Mouse (Mus musculus): ENCODE measurements around the gene Iqschfp. TPM values are rescaled to one million over a fixed set of nuclear protein-coding genes. Genes with fewer than 3 reads are reported as not detected.

Iqschfp gene
- polyA plus RNA-seq, 1 experiment from 2014 or later = 0.54 TPM

DNA sequence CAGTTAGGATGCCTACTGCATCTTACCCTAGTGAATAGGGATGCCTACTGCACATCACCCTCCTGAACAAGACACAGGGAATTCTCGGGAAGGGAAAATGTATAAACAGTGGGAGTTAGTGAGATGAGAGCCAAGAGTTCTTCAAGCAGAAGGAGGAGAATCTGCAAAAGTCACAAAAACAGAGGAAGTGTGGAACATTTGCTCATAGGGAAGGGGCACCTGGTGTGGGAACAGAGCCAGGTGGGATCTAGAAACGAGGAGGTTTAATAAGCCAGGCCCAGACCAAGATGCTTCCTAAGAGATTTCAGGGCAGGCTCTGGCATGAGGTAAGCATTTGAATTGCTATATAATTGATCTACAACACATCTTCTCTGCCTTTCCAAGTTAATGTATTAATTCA, 358.6 kb downstream of the Iqschfp start:
- Histone ChIP-seq H3K9me3 (no peaks in the 10 kb centered on the region), H3K4me1 (no peaks in the 10 kb centered on the region), H3K9ac (no peak overlapping the region), H3K36me3 (no peaks in the 10 kb centered on the region), H3K4me3 (no peak overlapping the region), H3K27me3 (no peaks in the 10 kb centered on the region), H3K27ac (no peak overlapping the region), H3K4me2 (no peak overlapping the region)
- ATAC-seq (ENCODE audit: insufficient number of reproducible peaks, low FRiP score, low TSS enrichment, low read depth) = no peak
- 45% methylated on average over 2 of the region's 2 CpGs for WGBS

DNA sequence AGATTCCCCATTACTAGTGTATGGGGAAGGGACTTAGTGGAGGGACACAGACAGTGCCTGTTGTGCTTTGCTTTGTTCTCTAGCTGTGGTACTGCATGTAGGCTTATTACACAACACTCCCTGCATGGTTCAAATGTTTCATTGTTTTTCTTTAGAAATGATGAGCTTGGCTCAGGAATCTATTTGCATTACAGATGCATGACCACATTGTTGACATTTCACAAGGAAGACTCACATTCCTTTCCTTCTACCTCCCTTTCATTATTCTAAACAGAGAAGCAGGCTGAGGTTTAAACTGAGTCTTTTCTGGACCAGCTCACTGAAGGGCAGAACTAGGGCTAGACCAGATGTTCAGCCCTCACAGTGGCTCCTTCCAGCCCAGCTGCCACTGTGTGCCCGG, 360.3 kb downstream of the Iqschfp start:
- 59% methylated on average over 1 of the region's 1 CpGs for WGBS
- no peak for ATAC-seq (ENCODE audit: insufficient number of reproducible peaks, low FRiP score, low TSS enrichment, low read depth)
- Histone ChIP-seq H3K27ac (no peak overlapping the region), H3K36me3 (no peaks in the 10 kb centered on the region), H3K9ac (no peak overlapping the region), H3K4me1 (no peaks in the 10 kb centered on the region), H3K4me2 (no peak overlapping the region), H3K4me3 (no peak overlapping the region), H3K27me3 (no peaks in the 10 kb centered on the region), H3K9me3 (no peaks in the 10 kb centered on the region)

DNA sequence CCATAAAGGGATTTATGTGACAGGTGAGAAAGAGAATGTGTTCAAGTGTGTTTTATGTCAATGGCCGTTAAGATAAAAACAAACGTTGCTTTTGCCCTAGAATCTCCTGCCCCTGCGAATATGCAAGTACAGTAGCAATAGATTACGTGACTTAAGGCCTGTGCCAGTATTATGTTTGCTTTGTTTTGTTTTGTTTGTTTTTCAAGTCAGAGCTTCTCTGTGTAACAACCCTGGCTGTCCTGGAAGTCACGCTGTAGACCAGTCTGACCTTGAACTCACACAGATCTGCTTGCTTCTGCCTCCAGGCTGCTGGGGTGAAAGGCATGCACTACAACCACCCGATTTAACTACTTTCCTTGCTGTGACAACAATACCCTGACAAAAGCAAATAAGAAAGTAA, 370.3 kb downstream of the Iqschfp start:
- no peaks in the 10 kb centered on the region for H3K36me3 ChIP-seq
- no peaks in the 10 kb centered on the region for H3K27me3 ChIP-seq
- no peak overlapping the region for H3K27ac ChIP-seq
- no peaks in the 10 kb centered on the region for H3K4me1 ChIP-seq
- WGBS = 58% methylated on average over 6 of the region's 6 CpGs
- no peak overlapping the region for H3K4me3 ChIP-seq
- no peak for ATAC-seq (ENCODE audit: insufficient number of reproducible peaks, low FRiP score, low TSS enrichment, low read depth)
- no peaks in the 10 kb centered on the region for H3K9me3 ChIP-seq
- no peak overlapping the region for H3K9ac ChIP-seq
- H3K4me2 ChIP-seq = no peak overlapping the region

DNA sequence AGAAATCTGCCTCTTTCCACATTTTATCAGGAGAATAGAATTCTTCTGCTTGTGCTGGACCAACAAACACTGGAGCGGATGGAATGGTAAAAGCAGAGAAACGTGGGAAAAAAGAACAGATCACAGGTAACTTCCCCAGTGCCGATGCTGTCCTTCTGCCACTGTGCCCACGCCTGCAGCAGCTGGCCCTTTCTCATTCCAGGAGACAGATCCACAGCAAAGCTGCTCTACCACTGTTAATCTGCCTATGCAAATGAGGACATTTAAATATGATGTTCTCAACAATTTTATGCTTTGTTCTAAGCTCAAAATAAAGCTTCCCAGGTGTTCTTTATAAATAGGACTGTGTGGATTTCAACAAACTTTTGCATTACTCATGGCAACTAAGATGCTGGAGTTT, 375.9 kb downstream of the Iqschfp start:
- 85% methylated on average over 4 of the region's 4 CpGs for WGBS
- no peaks in the 10 kb centered on the region for H3K27me3 ChIP-seq
- H3K9me3 ChIP-seq = no peaks in the 10 kb centered on the region
- H3K4me2 ChIP-seq = no peak overlapping the region
- no peak overlapping the region for H3K9ac ChIP-seq
- H3K27ac ChIP-seq = no peak overlapping the region
- ATAC-seq (ENCODE audit: insufficient number of reproducible peaks, low FRiP score, low TSS enrichment, low read depth) = no peak
- H3K36me3 ChIP-seq = no peaks in the 10 kb centered on the region
- no peak overlapping the region for H3K4me3 ChIP-seq
- no peaks in the 10 kb centered on the region for H3K4me1 ChIP-seq

DNA sequence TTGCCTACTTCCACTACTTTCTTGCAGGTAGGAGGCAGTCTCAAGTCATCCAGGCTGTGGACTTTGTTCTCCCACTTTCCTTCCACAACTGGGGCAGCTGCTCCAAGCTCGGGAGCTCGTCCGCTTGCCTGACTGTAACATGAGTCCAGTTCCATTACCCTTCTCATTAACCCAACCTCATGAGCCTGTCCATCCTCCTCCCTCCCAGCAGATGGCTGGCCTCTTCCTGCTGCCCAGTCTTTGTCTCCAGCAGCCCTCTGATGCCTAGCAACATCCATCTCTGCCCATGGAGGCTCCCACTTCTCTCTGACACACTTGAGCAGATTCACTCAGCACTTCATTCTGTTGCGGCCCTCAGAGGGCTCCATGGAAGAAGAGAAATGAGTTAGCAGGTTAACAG, 377.2 kb downstream of the Iqschfp start:
- Histone ChIP-seq H3K27ac (no peak overlapping the region), H3K4me2 (no peak overlapping the region)

DNA sequence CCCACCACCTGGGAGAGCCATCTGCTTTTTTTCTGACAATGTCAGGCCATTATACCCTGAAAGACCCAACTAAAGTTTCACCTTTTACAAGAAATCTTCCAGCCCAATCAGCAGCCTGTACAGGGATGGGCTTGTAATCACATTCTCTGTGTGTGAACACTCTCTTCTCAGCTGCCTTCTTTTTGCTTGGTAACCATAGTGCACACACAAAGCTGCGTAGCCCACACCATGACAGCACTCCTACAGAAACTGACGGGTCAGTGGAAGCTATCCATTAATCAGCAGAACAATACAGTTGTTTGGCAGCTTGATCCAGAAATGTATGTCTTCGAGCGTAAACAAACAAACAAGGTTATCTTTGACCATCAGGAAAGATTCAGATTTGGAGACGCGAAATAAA, 378.2 kb downstream of the Iqschfp start:
- H3K4me3 ChIP-seq = no peak overlapping the region
- no peaks in the 10 kb centered on the region for H3K36me3 ChIP-seq
- no peak overlapping the region for H3K27ac ChIP-seq
- H3K9ac ChIP-seq = no peak overlapping the region
- no peaks in the 10 kb centered on the region for H3K9me3 ChIP-seq
- 90% methylated on average over 6 of the region's 6 CpGs for WGBS
- no peak overlapping the region for H3K4me2 ChIP-seq
- H3K27me3 ChIP-seq = no peaks in the 10 kb centered on the region
- ATAC-seq (ENCODE audit: insufficient number of reproducible peaks, low FRiP score, low TSS enrichment, low read depth) = no peak
- H3K4me1 ChIP-seq = no peaks in the 10 kb centered on the region

More for the DNA sequence above, 377.2 kb downstream of the Iqschfp start:
- no peaks in the 10 kb centered on the region for H3K9me3 ChIP-seq
- no peaks in the 10 kb centered on the region for H3K27me3 ChIP-seq
- H3K4me3 ChIP-seq = no peak overlapping the region
- H3K36me3 ChIP-seq = no peaks in the 10 kb centered on the region
- no peak overlapping the region for H3K9ac ChIP-seq
- no peaks in the 10 kb centered on the region for H3K4me1 ChIP-seq
- WGBS = 64% methylated on average over 4 of the region's 4 CpGs
- ATAC-seq (ENCODE audit: insufficient number of reproducible peaks, low FRiP score, low TSS enrichment, low read depth) = no peak

DNA sequence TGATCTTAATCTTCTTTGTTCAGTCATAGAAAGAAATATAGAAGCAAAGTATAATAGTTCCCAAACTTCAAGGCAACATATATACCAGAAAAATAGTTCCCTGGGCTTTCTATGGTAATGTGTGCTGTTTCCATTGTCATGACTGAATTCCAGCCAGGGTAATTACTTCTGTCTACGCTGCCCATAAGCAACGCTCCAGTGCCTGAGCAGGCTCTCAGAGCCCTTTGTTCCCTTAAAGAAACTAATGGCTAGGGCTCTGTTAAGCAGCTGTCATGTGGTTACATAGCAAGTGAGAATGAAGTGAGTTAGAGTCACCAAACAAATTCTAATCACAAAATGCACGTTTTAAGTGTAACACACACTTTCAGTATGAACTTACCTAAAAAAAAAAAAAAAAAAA, 379.4 kb downstream of the Iqschfp start:
- Histone ChIP-seq H3K27ac (no peak overlapping the region), H3K4me3 (no peak overlapping the region), H3K4me1 (no peaks in the 10 kb centered on the region), H3K9me3 (no peaks in the 10 kb centered on the region), H3K4me2 (no peak overlapping the region), H3K9ac (no peak overlapping the region), H3K36me3 (no peaks in the 10 kb centered on the region), H3K27me3 (no peaks in the 10 kb centered on the region)
- no peak for ATAC-seq (ENCODE audit: insufficient number of reproducible peaks, low FRiP score, low TSS enrichment, low read depth)
- 52% methylated on average over 3 of the region's 3 CpGs for WGBS

DNA sequence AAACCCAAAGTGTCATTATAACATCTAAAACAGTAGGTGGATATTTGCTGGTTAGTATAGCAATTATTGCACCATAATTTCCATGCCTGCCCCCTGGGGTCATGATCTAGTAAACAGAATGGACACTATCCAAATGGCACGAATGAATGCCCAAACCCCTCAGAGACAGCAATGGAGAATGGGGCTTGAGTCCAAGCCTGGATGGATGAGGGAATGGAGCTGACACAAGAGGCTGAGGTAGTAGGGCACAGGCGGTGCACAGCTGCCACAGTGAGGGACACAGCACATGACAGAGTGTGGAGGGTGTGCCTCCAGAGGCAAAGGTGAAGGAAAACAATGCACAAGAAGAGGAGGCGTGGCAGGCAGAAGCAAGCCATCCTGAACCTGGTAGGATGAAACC, 379.8 kb downstream of the Iqschfp start:
- no peaks in the 10 kb centered on the region for H3K27me3 ChIP-seq
- H3K27ac ChIP-seq = no peak overlapping the region
- no peaks in the 10 kb centered on the region for H3K36me3 ChIP-seq
- 76% methylated on average over 3 of the region's 3 CpGs for WGBS
- no peak for ATAC-seq (ENCODE audit: insufficient number of reproducible peaks, low FRiP score, low TSS enrichment, low read depth)
- no peak overlapping the region for H3K9ac ChIP-seq
- H3K4me1 ChIP-seq = no peaks in the 10 kb centered on the region
- H3K9me3 ChIP-seq = no peaks in the 10 kb centered on the region
- no peak overlapping the region for H3K4me3 ChIP-seq
- no peak overlapping the region for H3K4me2 ChIP-seq

DNA sequence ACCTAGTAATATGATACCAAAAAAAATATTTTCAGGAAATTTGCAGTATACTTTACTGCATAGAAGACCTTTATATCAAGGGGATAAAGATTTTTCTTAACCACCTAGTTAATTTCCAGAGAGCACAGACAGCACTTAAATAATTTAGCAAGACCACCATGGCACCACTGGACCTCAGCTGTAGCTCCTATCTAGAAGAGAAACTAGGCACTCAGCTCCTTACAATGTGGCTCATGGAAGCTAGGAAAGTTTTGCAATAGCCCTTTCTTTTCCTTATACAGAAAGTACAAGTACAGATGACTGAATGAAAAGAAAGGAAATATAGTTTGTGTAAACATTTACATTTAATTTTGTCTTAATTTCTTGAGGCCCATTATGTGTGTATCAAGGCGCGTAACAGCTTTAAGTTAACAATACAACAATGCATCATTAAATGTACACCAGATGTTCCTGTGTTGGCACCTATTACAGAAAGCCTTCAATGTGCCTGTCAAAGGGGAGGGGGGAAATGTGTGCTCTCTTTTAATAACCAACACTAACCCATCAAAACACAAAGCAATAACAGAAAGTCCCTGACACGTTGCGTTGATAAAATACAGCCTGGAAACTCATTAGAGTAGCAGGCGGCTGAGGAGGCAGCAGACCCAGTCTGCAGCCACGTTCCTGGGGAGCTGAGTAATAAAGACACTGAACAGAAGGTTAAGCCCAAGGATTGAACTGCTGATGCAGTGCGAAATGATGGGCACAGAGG, 391.0 kb downstream of the Iqschfp start:
- Histone ChIP-seq H3K36me3 (no peaks in the 10 kb centered on the region), H3K4me3 (no peak overlapping the region; the same call in 1 of the 2 replicates), H3K27me3 (no peaks in the 10 kb centered on the region), H3K27ac (no peak overlapping the region), H3K9ac (no peak overlapping the region), H3K4me1 (no peaks in the 10 kb centered on the region), H3K9me3 (no peaks in the 10 kb centered on the region), H3K4me2 (peak overlapping the region; percentile 29)
- 26% methylated on average over 7 of the region's 7 CpGs for WGBS
- no peak for ATAC-seq (ENCODE audit: insufficient number of reproducible peaks, low FRiP score, low TSS enrichment, low read depth)

DNA sequence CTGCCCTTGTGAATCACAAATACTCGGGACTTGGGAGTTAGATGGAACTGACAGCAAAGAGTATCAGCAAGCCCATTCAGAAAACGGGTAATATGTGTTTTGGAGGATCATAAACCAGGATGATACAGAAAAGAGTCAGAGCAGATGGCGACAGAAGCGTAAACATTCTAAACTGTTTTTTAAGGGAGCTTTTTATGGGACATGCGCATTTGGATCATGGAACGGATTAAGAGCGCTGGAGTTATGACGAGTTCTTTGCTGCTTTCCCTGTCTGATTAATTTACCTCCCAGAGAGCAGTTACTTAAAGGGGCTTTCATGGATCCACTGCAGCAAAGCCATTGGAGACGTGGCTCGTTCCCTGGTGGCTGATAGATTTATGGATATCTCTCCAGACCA, 391.6 kb downstream of the Iqschfp start:
- H3K4me2 ChIP-seq = peak overlapping the region; percentile 29
- no peaks in the 10 kb centered on the region for H3K27me3 ChIP-seq
- H3K4me1 ChIP-seq = no peaks in the 10 kb centered on the region
- no peak overlapping the region; the same call in 1 of the 2 replicates for H3K4me3 ChIP-seq
- H3K27ac ChIP-seq = no peak overlapping the region
- WGBS = 22% methylated on average over 10 of the region's 10 CpGs
- no peak overlapping the region for H3K9ac ChIP-seq
- H3K36me3 ChIP-seq = no peaks in the 10 kb centered on the region
- ATAC-seq (ENCODE audit: insufficient number of reproducible peaks, low FRiP score, low TSS enrichment, low read depth) = no peak
- H3K9me3 ChIP-seq = no peaks in the 10 kb centered on the region

DNA sequence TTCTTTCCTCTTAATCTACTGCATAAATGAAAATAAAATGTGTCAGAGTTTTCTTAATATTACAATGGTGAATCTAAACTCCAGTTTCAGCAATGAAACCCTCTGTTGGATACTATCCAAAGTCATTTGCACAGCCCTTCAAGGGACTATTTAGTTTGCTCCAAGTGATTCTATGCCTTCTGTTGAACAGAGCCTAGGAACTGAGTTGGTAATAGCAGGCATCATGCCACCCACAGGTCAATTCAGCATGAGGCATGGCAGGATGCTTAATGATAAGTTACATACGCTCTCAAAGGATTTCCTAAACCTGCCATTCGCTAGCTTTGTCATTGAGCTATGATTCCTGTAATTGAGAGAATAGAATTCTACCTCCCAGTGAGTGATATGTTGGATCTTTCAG, 392.5 kb downstream of the Iqschfp start:
- Histone ChIP-seq H3K4me1 (no peaks in the 10 kb centered on the region), H3K9ac (no peak overlapping the region), H3K27ac (no peak overlapping the region), H3K9me3 (no peaks in the 10 kb centered on the region), H3K4me2 (no peak overlapping the region), H3K36me3 (no peaks in the 10 kb centered on the region), H3K27me3 (no peaks in the 10 kb centered on the region), H3K4me3 (no peak overlapping the region)
- WGBS = 77% methylated on average over 2 of the region's 2 CpGs
- no peak for ATAC-seq (ENCODE audit: insufficient number of reproducible peaks, low FRiP score, low TSS enrichment, low read depth)

DNA sequence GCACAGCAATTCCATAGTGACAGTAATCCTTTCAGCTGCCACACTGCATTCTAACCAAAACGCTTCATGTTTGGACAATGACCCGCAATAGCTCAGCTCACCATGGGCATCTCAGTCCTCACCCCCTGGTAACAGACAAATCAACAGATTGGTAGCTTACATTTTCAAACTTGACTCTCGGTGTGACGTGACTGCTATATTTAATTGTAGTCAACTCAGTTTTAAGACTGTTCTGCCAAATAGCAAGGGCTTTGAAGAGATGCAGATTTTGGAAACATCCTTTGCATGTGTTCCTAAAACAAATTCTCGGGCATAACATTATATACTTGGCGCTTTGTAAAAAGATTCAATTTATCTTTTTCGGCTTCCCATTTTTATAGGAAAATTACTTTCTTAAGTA, 404.7 kb downstream of the Iqschfp start:
- no peak overlapping the region for H3K27ac ChIP-seq
- H3K4me3 ChIP-seq = no peak overlapping the region
- no peaks in the 10 kb centered on the region for H3K4me1 ChIP-seq
- H3K36me3 ChIP-seq = no peaks in the 10 kb centered on the region
- H3K27me3 ChIP-seq = no peaks in the 10 kb centered on the region
- no peak overlapping the region for H3K9ac ChIP-seq
- no peaks in the 10 kb centered on the region for H3K9me3 ChIP-seq
- 74% methylated on average over 7 of the region's 7 CpGs for WGBS
- no peak overlapping the region for H3K4me2 ChIP-seq
- ATAC-seq (ENCODE audit: insufficient number of reproducible peaks, low FRiP score, low TSS enrichment, low read depth) = no peak

DNA sequence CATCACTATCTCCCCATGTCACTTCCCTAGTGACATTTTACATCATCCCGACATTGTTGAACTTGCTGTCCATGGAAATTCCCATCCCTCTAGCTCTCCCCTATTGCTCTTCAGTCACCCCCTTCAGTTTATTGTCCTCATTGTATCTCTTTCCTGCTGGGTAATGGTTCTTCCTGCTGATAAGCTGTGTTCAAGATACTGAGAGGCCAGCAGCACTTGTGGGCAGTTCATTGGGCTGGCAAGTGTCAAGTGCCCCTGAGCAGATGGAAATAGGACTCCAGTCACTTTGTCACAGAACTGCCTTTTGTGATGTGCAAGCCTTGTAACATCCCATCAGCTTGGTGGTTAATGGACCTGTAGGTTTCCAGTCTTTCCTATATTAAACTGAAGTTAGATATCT, 413.6 kb downstream of the Iqschfp start:
- WGBS = 44% methylated on average over 1 of the region's 1 CpGs
- H3K4me3 ChIP-seq = no peak overlapping the region
- ATAC-seq (ENCODE audit: insufficient number of reproducible peaks, low FRiP score, low TSS enrichment, low read depth) = no peak
- H3K4me1 ChIP-seq = no peaks in the 10 kb centered on the region
- H3K4me2 ChIP-seq = no peak overlapping the region
- no peaks in the 10 kb centered on the region for H3K36me3 ChIP-seq
- H3K27me3 ChIP-seq = no peaks in the 10 kb centered on the region
- H3K9me3 ChIP-seq = no peaks in the 10 kb centered on the region
- no peak overlapping the region for H3K9ac ChIP-seq
- H3K27ac ChIP-seq = no peak overlapping the region
